Comparison of ENCODE assay signal across 10 mouse cellular contexts in the genomic region with DNA sequence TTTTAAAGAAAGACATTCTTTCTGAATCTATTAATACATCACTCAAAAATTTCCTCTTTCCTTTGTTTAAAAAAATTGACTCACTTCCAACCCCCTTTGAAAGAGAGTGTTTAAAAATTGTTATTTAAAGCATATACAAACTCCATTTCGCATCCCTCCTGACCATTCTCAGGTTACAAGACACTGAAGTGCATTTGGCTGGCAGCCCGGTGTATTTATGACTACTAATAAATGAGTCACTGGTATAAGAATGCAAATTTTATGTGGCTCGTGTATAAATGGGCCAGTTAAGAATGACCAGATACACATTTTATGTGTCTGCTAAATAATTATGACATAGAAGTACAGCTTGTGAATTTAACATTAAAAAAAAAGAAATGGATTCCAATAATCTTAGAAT.
A peak's percentile ranks its signal among the peaks of the same experiment; 100 is the strongest.
DNase-seq lines count a peak whose midpoint lies in the region; ATAC-seq and TF ChIP-seq lines count a peak whose summit lies in the region.
"Had no signal": no experiment of that assay in that cellular context is flagged by ENCODE, and none has a peak within 500 bp of the region (broad histone marks: within the 10 kb centered on the region; RNA-seq: fewer than 3 reads in every experiment).

No protein-coding gene starts in this region.

- 41% methylated on average over 3 of the region's 3 CpGs for WGBS in hindbrain, postnatal 0 days
- 72% methylated on average over 3 of the region's 3 CpGs for WGBS in hindbrain, embryonic 11.5 days

- no peak overlapping the region for H3K4me2 ChIP-seq in hindbrain, postnatal 0 days (ENCODE audit: low read depth, low read length)
- H3K4me2 ChIP-seq in hindbrain, embryonic 11.5 days (replicated peaks; ENCODE audit: low read depth, low read length): no peak overlapping the region
- H3K4me2 ChIP-seq: hindbrain, embryonic 15.5 days; midbrain, embryonic 15.5 days had no signal

- DNase-seq in hindbrain, postnatal 0 days (ENCODE audit: low spot score): peak; percentile 13
- DNase-seq in hindbrain, embryonic 11.5 days (ENCODE audit: low spot score): no peak
- peak; percentile 72 for DNase-seq in adrenal gland, postnatal 14 days
- DNase-seq in kidney, adult 9 months: peak; percentile 32
- peak; percentile 83 for DNase-seq in lung, postnatal 36 days
- DNase-seq in right cerebral cortex, postnatal 25 days: no peak
- DNase-seq in cerebellum, postnatal 36 days: no peak

- no peak overlapping the region for H3K27ac ChIP-seq in hindbrain, postnatal 0 days
- H3K27ac ChIP-seq in hindbrain, embryonic 11.5 days (ENCODE audit: low read depth, low read length): no peak overlapping the region
- H3K27ac ChIP-seq: hindbrain, embryonic 15.5 days; midbrain, embryonic 15.5 days had no signal

- H3K4me1 ChIP-seq in hindbrain, postnatal 0 days (ENCODE audit: insufficient read depth, low read length): no peaks in the 10 kb centered on the region
- H3K4me1 ChIP-seq in hindbrain, embryonic 11.5 days (replicated peaks; ENCODE audit: control insufficient read depth, insufficient read depth, low read length): no peaks in the 10 kb centered on the region
- H3K4me1 ChIP-seq: midbrain, embryonic 15.5 days had no signal

- no peak overlapping the region for H3K9ac ChIP-seq in hindbrain, postnatal 0 days (replicated peaks; ENCODE audit: low read length)
- no peak overlapping the region for H3K9ac ChIP-seq in hindbrain, embryonic 11.5 days (ENCODE audit: low read depth, low read length)
- H3K9ac ChIP-seq: hindbrain, embryonic 15.5 days; midbrain, embryonic 15.5 days had no signal

- no peak for TF ChIP-seq CTCF in hindbrain, postnatal 0 days (IDR thresholded peaks at IDR 0.05; ENCODE audit: low read depth)

- no peaks in the 10 kb centered on the region for H3K9me3 ChIP-seq in hindbrain, postnatal 0 days (ENCODE audit: low read length)
- no peaks in the 10 kb centered on the region for H3K9me3 ChIP-seq in hindbrain, embryonic 11.5 days (ENCODE audit: control insufficient read depth, low read length)
- H3K9me3 ChIP-seq: hindbrain, embryonic 15.5 days; midbrain, embryonic 15.5 days had no signal

- H3K36me3 ChIP-seq in hindbrain, postnatal 0 days (ENCODE audit: insufficient read depth, low read length): no peaks in the 10 kb centered on the region
- no peaks in the 10 kb centered on the region for H3K36me3 ChIP-seq in hindbrain, embryonic 11.5 days (ENCODE audit: control insufficient read depth, insufficient read depth, low read length)
- H3K36me3 ChIP-seq: hindbrain, embryonic 15.5 days; midbrain, embryonic 15.5 days had no signal

- H3K27me3 ChIP-seq in hindbrain, postnatal 0 days (ENCODE audit: insufficient read depth, low read length): no peaks in the 10 kb centered on the region
- H3K27me3 ChIP-seq in hindbrain, embryonic 11.5 days (ENCODE audit: control insufficient read depth, insufficient read depth, low read length): no peaks in the 10 kb centered on the region
- H3K27me3 ChIP-seq: hindbrain, embryonic 15.5 days; midbrain, embryonic 15.5 days had no signal

- no peak overlapping the region for H3K4me3 ChIP-seq in hindbrain, postnatal 0 days (ENCODE audit: low read length)
- H3K4me3 ChIP-seq in hindbrain, embryonic 11.5 days (ENCODE audit: low read depth, low read length): no peak overlapping the region
- H3K4me3 ChIP-seq: hindbrain, embryonic 15.5 days; midbrain, embryonic 15.5 days had no signal

- no peak for ATAC-seq in hindbrain, postnatal 0 days
- ATAC-seq in hindbrain, embryonic 11.5 days (ENCODE audit: low FRiP score): no peak
- no peak for ATAC-seq in inflammation-experienced regulatory T-cells, adult 6 months
- ATAC-seq: midbrain, embryonic 15.5 days had no signal

Comparison
In these comparisons a context has a peak if more than half of its experiments do, and no peak if none do; other contexts are left out.
1. DNase-seq: peak in hindbrain, postnatal 0 days (single experiment), adrenal gland, postnatal 14 days (single experiment), kidney, adult 9 months (single experiment) and lung, postnatal 36 days (single experiment); none in hindbrain, embryonic 11.5 days (single experiment), right cerebral cortex, postnatal 25 days (single experiment) and cerebellum, postnatal 36 days (0 of 2).